Mouse (Mus musculus) central nervous system, embryonic 18 days (tissue): ENCODE measurements around the gene Cdh1. TPM values are rescaled to one million over a fixed set of nuclear protein-coding genes. Genes with fewer than 3 reads are reported as not detected.

Experiments
- polyA plus RNA-seq: library from polyadenylated mRNA; depleted of rRNA; stranded (reverse); fragments of >200 nt; gene quantifications from 2 replicates; pipeline ENCODE4 v1.2.3, GENCODE M21; 2012; rRNA removed

Gene Cdh1
- 1.9 and 5.5 TPM in 2 replicates for polyA plus RNA-seq

GRCm38 (mm10) chr8:106603131-106603819 lies at the start of gene Cdh1:
TSS of gene Cdh1 (plus strand) at chr8:106603351.

GRCm38 (mm10) chr8:106573168-106573567 lies 30.0 kb upstream of the Cdh1 start, which contains the start of gene Gm10073:
TSS of gene Gm10073 (minus strand) at chr8:106573461.

GRCm38 (mm10) chr8:106682971-106683668 lies 80.0 kb downstream of the Cdh1 start, which contains the start of gene Tango6:
TSS of gene Tango6 (plus strand) at chr8:106683068.

Other genes with a start within 250 kb of the Cdh1 start
- gene Zfp90, start 188.0 kb upstream of the Cdh1 start, polyA plus RNA-seq, result 38.1 and 38.2 TPM in 2 replicates
- not detected in 2 replicates for gene 6030452D12Rik, start 102.8 kb upstream of the Cdh1 start, polyA plus RNA-seq
- gene Cdh3, start 92.5 kb upstream of the Cdh1 start, polyA plus RNA-seq, result 1.0 and 1.2 TPM in 2 replicates
- gene Gm10073, start 29.9 kb upstream of the Cdh1 start, polyA plus RNA-seq, result 12.0 and 32.2 TPM in 2 replicates
- gene Tango6, start 79.7 kb downstream of the Cdh1 start, polyA plus RNA-seq, result 3.1 and 3.2 TPM in 2 replicates